Mouse (Mus musculus) frontal cortex, adult 2 months (tissue): ENCODE measurements around the gene Pappa. TPM values are rescaled to one million over a fixed set of nuclear protein-coding genes. Genes with fewer than 3 reads are reported as not detected.

Source experiments
- DNase-seq, 2 experiments: peaks; one replicate each; pipeline ENCODE4 v3.0.0; 2022; ENCODE audit warnings: low spot score in 1 of 2; ENCODE audit errors: extremely low spot score in 1 of 2
- polyA plus RNA-seq: library from polyadenylated mRNA; depleted of rRNA; stranded (reverse); fragments of >200 nt; gene quantifications from 2 replicates; pipeline ENCODE4 v1.2.3, GENCODE M21; 2012

Pappa gene
- polyA plus RNA-seq, 1 experiment: 0.42 TPM

DNA sequence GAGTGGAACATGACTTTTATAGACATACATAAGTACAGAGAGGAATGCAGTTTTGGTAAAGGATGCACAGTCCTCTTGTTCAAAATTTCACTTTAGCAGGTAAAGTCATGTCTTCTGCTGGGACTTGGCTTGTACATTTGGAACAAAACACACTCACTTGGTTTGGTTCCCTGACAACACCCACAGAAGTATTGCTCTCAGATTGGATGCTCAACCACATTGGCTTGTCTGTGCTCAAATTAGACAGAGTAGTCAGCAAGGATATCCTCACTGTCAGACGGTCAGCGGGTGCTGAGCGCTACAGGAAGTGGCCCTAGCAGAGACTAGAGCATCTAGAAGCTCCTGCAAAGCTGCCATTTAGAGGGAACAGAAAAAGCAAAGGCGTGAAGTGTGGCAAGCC, 197.4 kb downstream of the Pappa start:
- DNase-seq: peak; percentile 13 to 41

DNA sequence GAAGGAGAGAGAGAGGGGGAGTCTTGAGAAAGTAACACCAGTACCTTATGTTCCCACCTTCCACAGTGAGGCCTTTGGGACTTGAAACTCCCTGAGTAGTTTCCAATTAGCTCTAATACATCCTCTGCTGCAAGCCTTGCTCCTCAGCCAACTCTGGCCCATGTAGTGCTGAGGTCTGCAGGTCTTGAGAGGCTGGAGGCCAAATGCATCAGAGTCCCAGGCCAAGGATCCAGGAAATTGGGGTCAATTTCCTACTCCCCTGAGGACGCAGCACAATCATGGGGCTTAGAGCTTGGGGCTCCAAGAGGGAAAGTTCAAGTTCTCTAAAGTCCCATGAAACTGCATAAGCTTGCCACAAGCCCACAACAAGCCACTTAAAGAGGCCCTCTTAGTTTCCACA, 198.0 kb downstream of the Pappa start:
- no peak for DNase-seq

DNA sequence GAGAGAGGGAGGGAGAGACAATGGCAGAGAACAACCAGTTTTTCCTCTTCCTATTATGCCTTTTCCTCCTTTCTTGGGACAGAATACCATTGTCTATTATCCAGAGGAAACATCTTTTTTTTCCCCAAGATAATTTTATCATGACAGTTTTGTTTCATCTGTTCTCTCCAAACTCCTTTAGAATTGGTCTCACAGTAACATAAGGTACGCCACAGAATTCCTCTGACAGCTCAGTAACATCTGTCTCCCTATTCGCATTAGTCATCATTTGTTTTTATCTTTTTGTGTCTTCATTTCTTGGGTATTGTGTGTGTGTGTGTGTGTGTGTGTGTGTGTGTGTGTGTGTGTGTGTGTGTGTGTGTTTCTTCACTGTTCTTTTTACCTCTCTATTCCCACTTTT, 201.8 kb downstream of the Pappa start:
- no peak for DNase-seq

DNA sequence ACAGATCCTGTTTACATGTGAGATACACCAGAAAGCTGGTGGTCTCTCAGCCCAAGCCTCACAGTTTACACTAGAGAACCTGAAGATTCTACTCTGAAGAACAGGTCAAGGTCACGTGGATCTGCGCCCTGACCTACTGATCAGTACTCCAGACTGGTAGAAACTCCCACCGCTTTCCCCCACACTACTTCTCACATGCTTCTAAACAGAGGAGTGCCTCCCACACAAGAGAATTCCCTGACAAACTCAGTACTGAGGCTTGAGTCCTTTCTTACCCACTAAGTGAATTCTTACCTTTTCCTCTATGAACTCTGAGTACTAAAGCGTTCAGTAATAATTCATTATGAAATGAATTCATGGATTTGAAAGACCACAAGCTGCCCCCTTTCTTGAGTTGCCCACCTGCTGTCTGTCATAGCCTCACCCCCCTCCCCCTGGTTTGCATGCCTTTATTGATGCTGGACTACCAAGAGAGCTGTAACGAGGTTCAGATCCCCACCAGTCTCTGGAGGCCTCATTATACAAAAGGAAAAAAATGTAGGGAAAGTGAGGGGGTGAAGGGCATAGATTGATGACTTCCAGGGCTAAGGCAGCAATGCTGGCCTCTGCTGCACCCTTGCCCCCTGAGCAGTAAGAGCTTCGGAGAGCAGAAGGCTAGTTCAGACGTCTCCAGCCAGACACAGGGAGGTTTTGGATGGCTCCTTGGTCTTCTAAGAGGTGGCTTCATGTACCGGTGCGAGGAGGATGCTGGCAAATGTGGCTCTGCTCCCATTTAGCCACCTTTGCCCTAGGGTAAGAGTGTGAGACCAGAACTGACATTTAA, 204.7 kb downstream of the Pappa start:
- DNase-seq: peak in 1 of 2 experiments; percentile 39

DNA sequence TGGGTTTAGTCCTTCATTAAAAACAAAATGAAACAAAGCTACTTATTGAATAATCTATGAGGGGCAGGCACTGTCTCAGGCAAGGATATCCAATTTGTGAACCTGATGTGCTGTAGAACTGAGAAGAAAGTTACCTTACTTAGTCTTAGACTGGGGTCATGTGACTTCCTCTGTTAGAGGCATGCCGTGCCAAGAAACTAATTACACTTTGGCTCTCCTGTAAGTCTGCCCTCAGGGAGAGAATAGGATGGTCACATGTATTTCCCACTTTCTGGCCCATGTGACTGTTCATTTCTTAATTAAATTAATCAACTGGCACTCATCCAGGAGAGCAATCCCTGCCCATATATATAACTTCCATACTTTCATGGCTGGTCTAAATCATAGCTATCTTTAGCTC, 209.7 kb downstream of the Pappa start:
- no peak for DNase-seq

DNA sequence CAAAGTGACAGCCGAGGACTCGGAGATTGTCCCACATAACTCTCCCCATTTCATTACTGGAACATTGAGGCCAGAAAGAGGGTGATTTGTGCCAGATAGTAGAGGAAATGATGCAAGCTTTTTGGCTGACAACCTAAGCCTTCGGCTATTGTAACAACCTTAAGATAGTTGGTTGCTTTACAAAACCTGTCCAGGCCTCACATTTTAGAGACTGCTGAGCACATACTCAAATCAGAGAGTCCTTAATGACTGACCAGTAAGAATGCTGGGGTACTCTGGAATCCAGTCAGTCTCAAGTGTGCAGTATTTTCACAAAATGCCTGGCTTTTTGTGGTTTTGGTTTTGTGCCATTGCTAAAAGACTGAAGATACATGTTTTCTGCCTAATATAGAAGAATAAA, 217.8 kb downstream of the Pappa start:
- no peak for DNase-seq

DNA sequence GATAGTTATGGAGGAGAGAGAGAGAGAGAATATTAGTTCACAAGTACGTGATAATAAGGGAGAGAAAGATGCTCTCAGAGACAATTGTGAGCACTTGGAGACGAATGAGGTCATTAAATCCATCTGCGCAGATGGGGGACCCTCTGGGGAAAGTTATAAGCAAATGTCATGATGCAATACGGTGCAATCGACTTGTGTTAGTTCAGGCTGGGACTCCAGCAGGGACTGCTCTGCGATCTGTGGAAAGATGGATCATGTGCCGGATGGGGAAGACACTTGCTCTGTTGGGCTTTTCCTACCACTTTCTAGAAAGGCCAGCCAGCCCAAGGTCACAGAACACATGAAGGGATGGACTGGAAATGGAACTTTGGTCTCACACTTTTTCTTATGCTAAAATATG, 226.5 kb downstream of the Pappa start:
- DNase-seq: no peak

DNA sequence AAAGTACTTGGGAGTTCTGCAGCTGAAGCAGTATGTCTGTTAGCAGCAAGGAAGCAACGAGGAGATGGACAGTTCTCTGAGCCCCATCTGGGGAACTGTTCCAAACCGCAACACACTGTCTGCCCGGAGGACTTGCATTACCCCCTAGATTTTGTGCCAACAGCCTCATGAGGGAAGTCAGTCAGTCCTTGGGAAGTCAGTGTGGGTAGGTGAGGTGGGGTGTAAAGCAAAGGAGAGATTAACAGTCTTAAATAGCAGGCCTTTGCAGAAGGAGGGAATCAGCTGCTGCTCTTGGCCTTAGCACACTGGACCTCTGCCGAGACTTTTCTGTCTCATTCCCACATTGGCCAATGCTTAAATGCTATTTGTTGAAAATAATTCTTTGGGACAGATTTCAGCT, 230.6 kb downstream of the Pappa start:
- no peak for DNase-seq

DNA sequence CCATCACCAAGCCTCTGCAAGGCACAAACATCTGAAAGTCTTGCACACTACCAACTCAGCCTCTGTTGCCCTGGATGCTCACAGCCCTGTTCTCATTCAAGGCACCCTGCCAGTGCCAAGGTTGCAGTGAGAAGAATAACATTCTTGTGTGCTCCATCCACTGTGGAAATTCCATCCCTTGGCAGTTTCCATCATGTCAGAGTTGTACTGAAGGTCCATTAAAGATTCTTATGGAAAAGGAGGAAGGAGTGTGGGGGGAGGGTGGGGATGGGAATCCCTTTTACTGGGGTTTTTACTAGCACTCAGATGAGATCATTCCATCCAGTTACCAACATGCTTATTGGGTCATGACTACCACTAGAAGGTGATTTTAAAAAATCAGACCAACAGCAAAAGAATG, 243.2 kb downstream of the Pappa start:
- DNase-seq: no peak

DNA sequence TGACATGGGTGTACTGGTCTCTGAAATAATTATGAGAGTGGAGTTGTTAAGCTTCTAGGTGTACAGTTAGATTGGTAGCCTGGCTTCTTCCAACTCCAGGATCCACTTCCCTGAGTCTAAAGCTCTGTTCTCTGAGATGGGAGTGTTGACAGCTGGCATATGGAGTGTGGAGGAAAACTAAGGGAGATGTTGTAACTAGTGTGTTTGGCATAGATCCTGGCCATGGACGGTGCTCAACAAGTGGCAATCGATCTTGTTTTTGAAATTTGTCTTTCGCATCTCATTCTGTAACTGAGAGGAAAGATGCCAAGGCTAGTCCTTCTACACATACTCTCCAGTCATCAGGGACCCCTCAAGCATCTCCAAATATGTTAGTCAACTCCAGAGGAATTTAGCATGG, 248.8 kb downstream of the Pappa start:
- peak in 1 of 2 experiments; percentile 21 for DNase-seq

DNA sequence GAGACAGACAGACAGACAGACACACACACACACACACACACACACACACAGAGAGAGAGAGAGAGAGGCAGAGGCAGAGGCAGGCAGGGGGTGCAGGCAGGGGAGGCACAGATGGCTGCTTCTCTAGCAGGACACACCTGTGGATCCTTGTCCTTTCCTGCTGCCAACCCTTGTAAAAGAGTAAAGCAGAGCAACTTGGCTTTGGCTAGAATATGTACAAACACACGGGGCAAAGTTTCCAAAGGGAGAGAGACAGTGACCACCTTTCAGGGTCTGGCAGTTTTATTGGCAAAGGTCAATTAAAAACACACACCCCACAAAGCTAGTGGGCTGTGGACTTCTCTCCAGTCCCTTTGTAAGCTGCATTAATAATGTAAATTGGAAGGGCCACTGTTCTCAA, 249.9 kb downstream of the Pappa start:
- no peak for DNase-seq

DNA sequence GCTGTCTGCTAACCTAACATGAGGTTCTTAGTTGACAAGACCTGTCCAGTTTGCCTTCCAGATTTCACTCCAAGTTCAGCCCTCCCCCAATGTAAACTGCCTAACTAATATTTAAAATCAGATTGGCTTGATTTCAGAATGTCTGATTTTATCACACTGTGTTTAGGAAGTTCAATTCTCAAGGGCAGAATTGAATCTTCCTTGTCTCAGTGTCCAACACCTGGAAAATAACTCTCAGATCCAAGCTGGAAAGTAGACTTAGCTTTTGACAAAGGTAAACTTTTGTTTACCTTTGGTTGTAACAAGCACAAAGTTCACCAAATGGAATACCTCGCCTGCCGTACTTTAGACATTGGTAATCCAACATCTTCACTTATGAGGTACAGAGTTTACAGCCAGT, 252.6 kb downstream of the Pappa start:
- DNase-seq: no peak

DNA sequence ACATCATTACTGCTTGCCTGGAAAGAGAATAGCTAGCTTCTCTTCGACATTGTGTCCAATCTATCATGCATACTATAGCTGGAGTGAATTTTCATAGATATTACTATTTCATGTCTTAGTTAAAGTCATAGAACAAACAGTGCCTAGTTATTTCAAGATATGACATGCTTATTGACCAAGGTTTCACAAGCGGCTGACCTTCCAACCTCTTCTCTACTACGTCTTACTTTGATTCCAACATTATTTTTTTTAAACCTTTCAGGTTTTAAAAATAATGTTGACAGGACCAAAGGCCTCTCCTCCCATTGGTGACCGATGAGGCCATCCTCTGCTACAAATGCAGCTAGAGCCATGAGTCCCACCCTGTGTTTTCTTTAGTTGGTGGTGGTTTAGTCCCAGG, 255.5 kb downstream of the Pappa start:
- no peak for DNase-seq

DNA sequence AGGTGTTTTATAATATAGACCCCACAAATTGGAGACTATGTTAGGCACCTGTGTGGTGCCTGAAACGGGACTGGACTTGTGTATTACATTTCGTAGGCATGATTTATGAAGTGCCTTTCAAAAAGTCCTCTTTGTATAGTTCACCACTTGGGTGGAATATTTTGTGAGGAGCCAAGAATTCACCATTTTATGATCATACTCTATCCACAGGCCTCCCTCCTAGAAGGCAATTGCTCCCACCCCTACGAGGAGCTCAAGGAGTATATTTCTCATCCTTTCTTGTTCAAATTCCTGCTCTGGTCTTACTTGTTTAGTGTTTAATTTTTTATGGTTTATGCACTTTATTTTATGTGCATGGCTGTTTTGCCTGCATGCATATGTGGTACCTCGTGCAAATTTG, 259.1 kb downstream of the Pappa start:
- DNase-seq: no peak

DNA sequence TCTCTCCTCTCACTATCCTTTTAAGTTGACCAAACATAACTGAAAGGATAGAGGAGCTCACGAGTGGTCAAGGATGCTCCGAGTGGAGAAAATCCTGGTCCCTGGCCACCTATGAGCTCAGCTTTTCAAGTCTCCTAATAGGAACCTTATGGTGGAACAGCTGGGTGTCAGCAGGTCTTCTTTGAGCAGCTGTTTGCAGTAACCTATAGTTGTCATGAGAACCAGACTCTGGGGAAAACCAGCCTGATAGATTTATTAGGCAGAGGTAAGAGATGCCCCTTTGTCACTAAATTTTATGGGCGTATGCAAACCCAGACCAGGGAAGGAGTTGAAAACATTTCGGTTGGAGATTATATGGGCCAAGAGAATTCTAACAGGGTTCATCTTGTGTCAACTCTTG, 267.0 kb downstream of the Pappa start:
- DNase-seq: no peak

DNA sequence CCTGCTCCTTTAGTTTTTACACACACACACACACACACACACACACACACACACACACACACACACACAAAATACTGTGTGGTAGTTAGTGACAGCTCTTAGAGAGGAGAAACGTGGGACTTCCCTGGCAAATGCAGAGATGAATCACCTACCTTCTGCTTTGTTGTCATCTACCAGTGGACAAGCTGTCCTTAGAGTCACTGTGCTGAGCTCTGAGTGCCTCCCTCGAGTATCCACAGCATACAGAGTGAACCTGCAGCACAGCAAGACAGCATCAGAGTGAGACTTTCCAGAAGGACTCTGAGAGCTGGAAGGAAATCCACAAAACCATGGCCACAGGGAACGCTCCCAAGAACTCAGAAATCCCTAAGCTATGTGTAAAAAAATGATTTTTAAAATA, 272.8 kb downstream of the Pappa start:
- DNase-seq: peak in 1 of 2 experiments; percentile 13

DNA sequence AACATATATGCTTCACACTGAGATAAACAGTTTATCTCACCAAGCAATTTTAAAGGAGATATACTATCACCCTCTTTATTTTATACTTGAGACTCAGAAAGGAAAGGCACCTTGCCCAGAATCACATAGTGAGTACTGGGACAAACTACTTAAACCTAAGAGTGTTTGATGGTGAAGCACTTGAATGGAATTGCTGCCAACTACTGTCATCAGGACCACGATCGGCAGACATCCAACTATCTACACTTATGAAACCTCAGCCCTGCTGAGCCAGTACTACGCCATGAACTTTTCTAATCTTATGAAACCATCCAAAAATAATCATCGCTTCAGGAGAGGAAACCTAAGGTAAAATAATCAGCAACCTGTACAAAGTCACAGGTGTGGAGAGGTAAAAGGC, 275.5 kb downstream of the Pappa start:
- DNase-seq: no peak

DNA sequence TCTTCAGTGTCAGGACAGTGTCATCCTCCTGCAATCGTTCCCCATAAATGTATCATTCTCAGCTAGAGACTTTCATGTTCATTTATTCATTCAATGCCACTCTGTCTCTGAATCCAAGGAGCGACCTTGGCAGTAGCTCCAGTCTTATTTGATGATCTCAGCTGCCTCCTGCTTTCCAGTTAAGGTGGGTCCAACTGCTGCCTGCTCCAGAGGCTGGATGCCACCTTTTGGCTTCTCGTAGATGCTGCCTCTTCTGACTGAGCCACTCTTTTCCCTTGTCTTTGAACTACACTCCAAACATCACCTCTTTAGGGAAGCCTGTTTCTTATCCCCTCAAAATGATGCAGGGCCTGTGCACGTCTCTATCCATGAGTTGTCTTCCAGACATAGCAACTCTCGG, 278.3 kb downstream of the Pappa start:
- no peak for DNase-seq

DNA sequence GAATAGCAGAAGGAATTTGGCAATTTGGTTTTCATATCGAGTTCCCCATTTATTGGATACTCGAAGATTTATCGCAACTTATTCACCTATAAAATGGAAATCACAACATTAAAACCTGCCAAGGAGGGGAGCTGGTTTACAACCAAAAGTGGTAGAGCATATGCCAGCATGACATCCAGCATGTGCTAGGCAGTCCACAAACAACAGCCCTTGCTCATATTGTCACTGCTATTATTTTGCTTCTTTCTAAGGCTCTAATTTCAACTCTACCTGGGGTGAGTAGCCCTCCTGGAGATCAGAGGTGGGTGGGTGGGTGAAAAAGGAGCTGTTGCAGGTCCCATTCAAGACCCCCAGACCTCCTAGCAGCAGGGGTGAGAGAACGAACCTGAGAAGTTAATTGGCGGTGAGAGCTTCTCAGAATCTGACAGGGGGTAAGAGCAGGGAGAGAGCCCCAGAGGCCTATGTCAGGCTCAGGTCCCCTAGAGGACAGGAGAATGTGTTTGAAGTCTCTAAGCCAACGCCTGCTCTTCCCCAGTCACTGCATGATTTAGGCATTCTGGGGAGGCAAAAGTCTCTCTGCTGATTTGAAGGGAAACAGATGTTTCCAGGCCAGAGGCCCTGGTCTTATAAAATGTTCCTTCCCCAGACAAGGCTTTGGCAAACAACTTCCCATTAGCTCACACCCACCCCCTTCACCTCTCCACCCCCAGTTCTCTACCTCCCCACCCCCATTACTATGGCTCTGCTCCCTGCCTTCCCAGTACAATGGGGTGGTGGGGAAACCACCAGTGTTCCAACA, 279.1 kb downstream of the Pappa start:
- DNase-seq: no peak
